Comparison of ENCODE assay signal across 9 mouse cellular contexts in genomic region chr1:72599146-72600101, GRCm38 (mm10). TPM values are rescaled to one million over a fixed set of nuclear protein-coding genes. Genes with fewer than 3 reads are reported as not detected.
DNase-seq lines count a peak whose midpoint lies in the region; ATAC-seq and TF ChIP-seq lines count a peak whose summit lies in the region.
"Had no signal": no experiment of that assay in that cellular context is flagged by ENCODE, and none has a peak within 500 bp of the region (broad histone marks: within the 10 kb centered on the region; RNA-seq: fewer than 3 reads in every experiment).

No protein-coding gene starts in this region.

- no peak overlapping the region for H3K9ac ChIP-seq in heart, postnatal 0 days (replicated peaks; ENCODE audit: low read depth, low read length)
- H3K9ac ChIP-seq: liver, embryonic 14.5 days had no signal

- H3K4me2 ChIP-seq in heart, postnatal 0 days (ENCODE audit: low read depth, low read length): no peak overlapping the region

- TF ChIP-seq EP300 in heart, postnatal 0 days (IDR thresholded peaks at IDR 0.05; ENCODE audit: low read depth): peak; percentile 85; the same call in 1 of the 2 replicates

- no peak for TF ChIP-seq CTCF in heart, postnatal 0 days (IDR thresholded peaks at IDR 0.05; ENCODE audit: low read depth)

- H3K4me1 ChIP-seq in heart, postnatal 0 days (ENCODE audit: control insufficient read depth, insufficient read depth): peaks cover 35% of the 10 kb centered on the region

- H3K27ac ChIP-seq in heart, postnatal 0 days (ENCODE audit: low read depth): peak overlapping the region; percentile 94
- H3K27ac ChIP-seq: liver, embryonic 14.5 days had no signal

- H3K4me3 ChIP-seq in heart, postnatal 0 days (ENCODE audit: low read depth, low read length): no peak overlapping the region

- H3K9me3 ChIP-seq in heart, postnatal 0 days (replicated peaks; ENCODE audit: control insufficient read depth, low read length): no peaks in the 10 kb centered on the region

- peak; percentile 83 for ATAC-seq in heart, postnatal 0 days (ENCODE audit: insufficient read depth, low read depth)
- no peak for ATAC-seq in monocyte, adult 5-6 weeks (replicated peaks; ENCODE audit: insufficient number of reproducible peaks, low FRiP score, low TSS enrichment, poor library complexity, severe bottlenecking)
- ATAC-seq in granulocyte monocyte progenitor cell, adult 5-6 weeks (replicated peaks; ENCODE audit: poor library complexity, severe bottlenecking): no peak
- no peak for ATAC-seq in erythroid progenitor cell, adult 5-6 weeks (replicated peaks; ENCODE audit: low FRiP score, poor library complexity, severe bottlenecking)

- WGBS in heart, postnatal 0 days: 28% methylated on average over 21 of the region's 21 CpGs

- no peaks in the 10 kb centered on the region for H3K27me3 ChIP-seq in heart, postnatal 0 days (ENCODE audit: control insufficient read depth, insufficient read depth, low read length)

- H3K36me3 ChIP-seq in heart, postnatal 0 days (replicated peaks; ENCODE audit: control insufficient read depth, insufficient read depth, low read length): peaks cover 48% of the 10 kb centered on the region

- peak; percentile 75 for DNase-seq in 3134 (ENCODE audit: extremely low read depth, insufficient read length, low spot score)
- peak; percentile 83 to 94 for DNase-seq in adrenal gland, adult (ENCODE audit: inconsistent age in 2 of 2, low spot score in 1 of 2)
- DNase-seq in heart, postnatal 0 days (ENCODE audit: low spot score): peak; percentile 72
- DNase-seq in lung, adult 18-20 months: peak; percentile 76 to 78
- DNase-seq in urinary bladder, postnatal 25 days (ENCODE audit: low spot score): no peak

RNA-seq across cellular contexts. Expression of gene Smarcal1, which starts 16.4 kb away (rescaled TPM):
- 31.9 and 36.7 TPM in 2 replicates for total RNA-seq in heart, postnatal 0 days (2014; rRNA removed; ENCODE audit: low replicate concordance)
- polyA plus RNA-seq in heart, postnatal 0 days (2015; fragmentation: Nextera tagmentation; extraction: Ambion mirVana): 9.8 and 11.0 TPM in 2 replicates
- 13.2 to 19.4 TPM (median 18.9 TPM) in 3 replicates for total RNA-seq in monocyte, adult 5-6 weeks (2017)
- total RNA-seq in granulocyte monocyte progenitor cell, adult 5-6 weeks (2014; fragmentation: Nextera tagmentation): 25.7 and 31.2 TPM in 2 replicates
- 26.3 and 30.3 TPM in 2 replicates for total RNA-seq in granulocyte monocyte progenitor cell, adult 5-6 weeks (2017)
- total RNA-seq in erythroid progenitor cell, adult 5-6 weeks (2015; ENCODE audit: low replicate concordance): 9.0 and 10.9 TPM in 2 replicates
- 5.4 and 9.5 TPM in 2 replicates for total RNA-seq in erythroid progenitor cell, adult 5-6 weeks (2017; ENCODE audit: low replicate concordance)
